Mouse (Mus musculus) cerebellum, adult 2 months (tissue): ENCODE measurements around the gene Chuk. TPM values are rescaled to one million over a fixed set of nuclear protein-coding genes. Genes with fewer than 3 reads are reported as not detected.
A peak's percentile ranks its signal among the peaks of the same experiment; 100 is the strongest.

ENCODE experiments used
- DNase-seq, 2 experiments: peaks; one replicate each; pipeline ENCODE4 v3.0.0; 2021
- H3K27ac ChIP-seq: fragments of 200-500 bp; 2 replicates; pipeline ENCODE4 v1.5.1; 2012; ENCODE audit warnings: low read length, control low read depth, inconsistent platforms; ENCODE audit not compliant: insufficient read depth
- H3K27me3 ChIP-seq: fragments of 200-500 bp; 2 replicates; pipeline ENCODE4 v1.6.1; 2012; ENCODE audit warnings: inconsistent platforms, mild to moderate bottlenecking, low read length, moderate library complexity; ENCODE audit not compliant: control insufficient read depth, insufficient read depth
- H3K4me1 ChIP-seq: fragments of 200-500 bp; 2 replicates; pipeline ENCODE4 v1.6.1; 2011; ENCODE audit warnings: low read length; ENCODE audit not compliant: control insufficient read depth, insufficient read depth
- H3K4me3 ChIP-seq: fragments of 200-500 bp; replicated peaks from 2 replicates; pipeline ENCODE3; 2011; ENCODE audit warnings: mild to moderate bottlenecking, low read depth, low read length, control low read depth; ENCODE audit not compliant: insufficient read depth
- CTCF ChIP-seq: fragments of 200-500 bp; IDR thresholded peaks from 2 replicates; pipeline ENCODE4 v1.5.1; 2011; ENCODE audit warnings: low read depth, mild to moderate bottlenecking, control low read depth, low read length, moderate library complexity, borderline replicate concordance; ENCODE audit not compliant: insufficient read depth
- POLR2A ChIP-seq: fragments of 200-500 bp; IDR thresholded peaks from 2 replicates; pipeline ENCODE4 v1.6.1; 2011; ENCODE audit warnings: low read length, control low read depth, borderline replicate concordance; ENCODE audit not compliant: insufficient read depth
- WGBS: fragments of 180-500 bp; shearing (Covaris S2); methylation state at CpG from one replicate; pipeline ENCODE4 v1.1.7; 2018; 5-methylcytosine and 5-hydroxymethylcytosine counted together
- polyA plus RNA-seq: library from polyadenylated mRNA; depleted of rRNA; stranded (reverse); fragments of >200 nt; gene quantifications from 2 replicates; pipeline ENCODE4 v1.2.3, GENCODE M21; 2012

The Chuk gene
- polyA plus RNA-seq, 1 experiment, result 78.8 TPM

- no peak for DNase-seq
- H3K27me3 ChIP-seq, result no peaks in the 10 kb centered on the region
- no peak overlapping the region for H3K27ac ChIP-seq
- no peaks in the 10 kb centered on the region; the same call in 1 of the 2 replicates for H3K4me1 ChIP-seq
- TF ChIP-seq CTCF (no peak), POLR2A (no peak)
- H3K4me3 ChIP-seq, result no peak overlapping the region
These were observed 6.4 kb downstream of the Chuk start for GRCm38 (mm10) chr19:44100840-44101239.

- Histone ChIP-seq H3K4me1 (no peaks in the 10 kb centered on the region), H3K4me3 (no peak overlapping the region), H3K27me3 (no peaks in the 10 kb centered on the region), H3K27ac (no peak overlapping the region)
- DNase-seq, result no peak
- WGBS, result 13% methylated on average over 3 of the region's 3 CpGs
- TF ChIP-seq POLR2A, result no peak
- no peak for TF ChIP-seq CTCF
These were observed 21.0 kb downstream of the Chuk start for GRCm38 (mm10) chr19:44086278-44086677.

- TF ChIP-seq POLR2A, result no peak
- TF ChIP-seq CTCF, result no peak
- Histone ChIP-seq H3K27ac (no peak overlapping the region), H3K27me3 (no peaks in the 10 kb centered on the region), H3K4me3 (no peak overlapping the region), H3K4me1 (no peaks in the 10 kb centered on the region)
- WGBS, result 39% methylated on average over 2 of the region's 2 CpGs
- no peak for DNase-seq
These were observed 26.4 kb downstream of the Chuk start for GRCm38 (mm10) chr19:44080920-44081319.

- WGBS, result 86% methylated on average over 2 of the region's 2 CpGs
- Histone ChIP-seq H3K4me3 (no peak overlapping the region), H3K27me3 (no peaks in the 10 kb centered on the region), H3K4me1 (no peaks in the 10 kb centered on the region), H3K27ac (no peak overlapping the region)
- no peak for TF ChIP-seq CTCF
- TF ChIP-seq POLR2A, result no peak
- no peak for DNase-seq
These were observed 27.3 kb downstream of the Chuk start for GRCm38 (mm10) chr19:44080023-44080422.

DNA sequence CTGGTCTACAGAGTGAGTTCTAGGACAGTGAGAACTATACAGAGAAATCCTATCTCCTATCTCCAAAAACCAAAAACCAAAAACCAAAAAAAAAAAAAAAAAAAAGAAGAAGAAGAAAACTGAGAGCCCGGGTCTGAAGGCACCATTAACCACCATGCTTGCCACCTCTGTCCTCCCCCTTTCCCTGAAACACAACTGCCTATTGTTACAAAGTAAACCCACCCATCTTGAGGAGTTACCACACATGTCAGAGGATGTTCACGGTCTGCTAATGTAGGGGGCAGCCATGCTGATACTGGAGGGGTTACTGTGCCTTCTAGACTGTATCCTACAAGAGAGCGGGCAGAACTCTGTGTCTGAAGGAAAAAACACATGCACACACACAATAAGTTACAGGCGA is 30.3 kb downstream of the Chuk start:
- no peak for DNase-seq
- 85% methylated on average over 4 of the region's 4 CpGs for WGBS
- no peaks in the 10 kb centered on the region for H3K4me1 ChIP-seq
- H3K4me3 ChIP-seq, result no peak overlapping the region
- H3K27me3 ChIP-seq, result no peaks in the 10 kb centered on the region
- TF ChIP-seq CTCF (no peak), POLR2A (no peak)
- no peak overlapping the region for H3K27ac ChIP-seq

DNA sequence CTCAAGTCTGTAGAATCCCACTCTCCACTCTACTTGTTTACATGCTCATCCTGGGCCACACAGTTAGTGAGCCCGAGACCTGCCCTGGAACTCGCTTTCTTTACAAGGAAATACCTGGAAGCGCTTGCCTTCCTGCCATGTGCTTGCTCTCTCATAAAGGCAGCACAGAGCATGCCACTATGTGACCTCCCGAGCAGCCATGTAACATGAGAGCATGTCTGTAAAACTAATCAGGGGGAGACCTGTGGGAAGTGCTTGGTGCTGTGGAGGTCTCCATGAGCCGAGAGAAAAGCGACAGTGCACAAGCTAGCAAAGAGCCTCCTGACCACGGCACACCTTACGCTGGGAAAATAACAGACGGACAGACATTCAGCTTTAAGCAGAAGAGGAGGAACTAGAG is 30.8 kb downstream of the Chuk start:
- Histone ChIP-seq H3K4me1 (no peaks in the 10 kb centered on the region), H3K4me3 (no peak overlapping the region), H3K27me3 (no peaks in the 10 kb centered on the region), H3K27ac (no peak overlapping the region)
- no peak for DNase-seq
- WGBS, result 92% methylated on average over 9 of the region's 9 CpGs
- no peak for TF ChIP-seq POLR2A
- TF ChIP-seq CTCF, result no peak

DNA sequence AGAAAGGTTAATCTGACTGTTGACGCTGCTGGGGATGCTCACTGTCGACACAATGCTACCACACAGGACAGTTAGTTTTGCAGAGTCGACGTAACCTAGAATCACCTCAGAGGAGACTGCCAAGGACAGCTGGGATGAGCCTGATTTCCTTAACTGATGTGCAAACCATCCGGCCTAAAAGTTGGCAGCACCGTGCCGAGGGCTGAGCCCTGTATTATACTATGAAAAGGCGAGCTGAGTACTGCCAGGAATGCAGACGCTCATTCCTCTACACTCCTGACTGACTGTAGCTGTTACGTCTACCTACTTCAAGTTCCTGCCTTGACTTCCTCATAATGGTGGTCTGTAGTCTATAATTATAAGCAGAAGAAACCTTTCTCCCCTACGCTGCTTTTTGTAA is 32.3 kb downstream of the Chuk start:
- Histone ChIP-seq H3K27me3 (no peaks in the 10 kb centered on the region), H3K27ac (no peak overlapping the region), H3K4me3 (no peak overlapping the region), H3K4me1 (no peaks in the 10 kb centered on the region)
- TF ChIP-seq POLR2A (no peak), CTCF (no peak)
- DNase-seq, result no peak
- 78% methylated on average over 11 of the region's 11 CpGs for WGBS

DNA sequence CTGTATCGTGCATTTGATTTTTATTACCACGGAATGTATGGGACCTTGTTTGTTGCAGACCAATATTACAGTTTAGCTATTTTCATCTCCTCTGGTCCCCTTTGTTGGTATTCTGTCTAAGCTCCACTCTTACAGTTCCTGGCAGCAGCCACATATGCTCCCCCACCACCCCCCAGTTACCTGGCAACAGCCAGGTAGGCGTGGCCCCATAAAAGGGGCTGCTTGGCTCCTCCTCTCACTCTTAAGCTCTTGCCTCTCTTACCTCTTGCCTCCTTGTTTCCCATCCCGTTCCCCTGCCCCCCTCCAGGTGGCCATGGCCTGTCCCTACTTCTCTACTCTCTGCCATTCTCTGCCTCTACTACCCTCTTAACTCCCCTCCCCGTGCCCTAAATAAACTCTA is 36.1 kb downstream of the Chuk start:
- TF ChIP-seq POLR2A, result no peak
- Histone ChIP-seq H3K4me1 (no peaks in the 10 kb centered on the region), H3K27ac (no peak overlapping the region), H3K27me3 (no peaks in the 10 kb centered on the region), H3K4me3 (no peak overlapping the region)
- WGBS, result 58% methylated on average over 5 of the region's 5 CpGs
- DNase-seq, result no peak

- no peaks in the 10 kb centered on the region for H3K27me3 ChIP-seq
- DNase-seq, result no peak
- 2% methylated on average over 4 of the region's 4 CpGs for WGBS
- TF ChIP-seq POLR2A, result no peak; the same call in 1 of the 2 replicates
- TF ChIP-seq CTCF, result no peak
- peak overlapping the region; percentile 55 for H3K4me3 ChIP-seq
- H3K27ac ChIP-seq, result peak overlapping the region; percentile 2; the same call in 1 of the 2 replicates
- no peaks in the 10 kb centered on the region for H3K4me1 ChIP-seq
These were observed 37.4 kb downstream of the Chuk start for GRCm38 (mm10) chr19:44069914-44070232.
